Mouse (Mus musculus): ENCODE results near the gene Mul1. TPM values are rescaled to one million over a fixed set of nuclear protein-coding genes. Genes with fewer than 3 reads are reported as not detected.

Gene Mul1
- polyA plus RNA-seq, 1 experiment from 2014 or later = 19.9 TPM

Other genes with a start within 250 kb of the Mul1 start
- 195 and 207 TPM in 2 replicates for gene Hp1bp3, start 218.4 kb upstream of the Mul1 start, polyA plus RNA-seq (2016; fragmentation: Nextera tagmentation; extraction: Ambion mirVana)
- gene Sh2d5, start 184.3 kb upstream of the Mul1 start, polyA plus RNA-seq (2016; fragmentation: Nextera tagmentation; extraction: Ambion mirVana) = 1.1 and 1.2 TPM in 2 replicates
- 1.3 and 1.9 TPM in 2 replicates for gene Kif17, start 184.2 kb upstream of the Mul1 start, polyA plus RNA-seq (2016; fragmentation: Nextera tagmentation; extraction: Ambion mirVana)
- 300 and 305 TPM in 2 replicates for gene Ddost, start 129.9 kb upstream of the Mul1 start, polyA plus RNA-seq (2016; fragmentation: Nextera tagmentation; extraction: Ambion mirVana)
- gene Pink1, start 108.4 kb upstream of the Mul1 start, polyA plus RNA-seq (2016; fragmentation: Nextera tagmentation; extraction: Ambion mirVana) = 54.9 and 59.1 TPM in 2 replicates
- 5.7 and 6.2 TPM in 2 replicates for gene Cda, start 66.7 kb upstream of the Mul1 start, polyA plus RNA-seq (2016; fragmentation: Nextera tagmentation; extraction: Ambion mirVana)
- 0.40 and 0.52 TPM in 2 replicates for gene Fam43b, start 38.1 kb upstream of the Mul1 start, polyA plus RNA-seq (2016; fragmentation: Nextera tagmentation; extraction: Ambion mirVana)
- gene Camk2n1, start 19.6 kb downstream of the Mul1 start, polyA plus RNA-seq (2016; fragmentation: Nextera tagmentation; extraction: Ambion mirVana) = 2.5 and 2.8 TPM in 2 replicates
- 0.23 TPM in 1 of 2 replicates, not detected in the other for gene Vwa5b1, start 201.2 kb downstream of the Mul1 start, polyA plus RNA-seq (2016; fragmentation: Nextera tagmentation; extraction: Ambion mirVana)

Data from embryonic facial prominence, embryonic 12.5 days (tissue).